Mouse (Mus musculus) Patski (cell line): ENCODE measurements around the gene Chchd10. TPM values are rescaled to one million over a fixed set of nuclear protein-coding genes. Genes with fewer than 3 reads are reported as not detected.
A peak's percentile ranks its signal among the peaks of the same experiment; 100 is the strongest.

Experiments
- ATAC-seq: fragments of 100-300 bp; one replicate; pipeline ENCODE4 v1.8.0; 2021
- CTCF ChIA-PET: fragments of 350-600 bp; sonication (Branson Sonifier 250); formaldehyde crosslinking; loops from one replicate; lab custom pipeline; 2022; ENCODE audit warnings: inconsistent platforms; lab: Charles Lee
- POLR2A ChIA-PET: fragments of 350-600 bp; sonication (Branson Sonifier 250); formaldehyde crosslinking; loops from one replicate; lab custom pipeline; 2022; ENCODE audit warnings: antibody characterized with exemption, inconsistent platforms; lab: Charles Lee
- DNase-seq: peaks from one replicate; pipeline ENCODE4 v3.0.0-alpha.2; 2011; ENCODE audit warnings: low read depth, low spot score
- H3K27me3 ChIP-seq: fragments of 371-371 bp; one replicate; pipeline ENCODE4 v1.5.1; 2021
- CTCF ChIP-seq: fragments of 100-300 bp; IDR thresholded peaks from one replicate; pipeline ENCODE4 v1.5.1; 2021
- in situ Hi-C: fragments of 300-500 bp; cut with MboI; formaldehyde crosslinking; loops from 3 replicates; pipeline ENCODE4 v1.11.1; 2018; ENCODE audit warnings: low pct_unique_long_range_greater_than_20kb, mixed read lengths
- polyA plus RNA-seq: library from polyadenylated mRNA; unstranded; gene quantifications from one replicate; pipeline ENCODE4 v1.2.3, GENCODE M21; 2021

Gene Chchd10
- polyA plus RNA-seq, 1 experiment from 2014 or later = 362 TPM

DNA sequence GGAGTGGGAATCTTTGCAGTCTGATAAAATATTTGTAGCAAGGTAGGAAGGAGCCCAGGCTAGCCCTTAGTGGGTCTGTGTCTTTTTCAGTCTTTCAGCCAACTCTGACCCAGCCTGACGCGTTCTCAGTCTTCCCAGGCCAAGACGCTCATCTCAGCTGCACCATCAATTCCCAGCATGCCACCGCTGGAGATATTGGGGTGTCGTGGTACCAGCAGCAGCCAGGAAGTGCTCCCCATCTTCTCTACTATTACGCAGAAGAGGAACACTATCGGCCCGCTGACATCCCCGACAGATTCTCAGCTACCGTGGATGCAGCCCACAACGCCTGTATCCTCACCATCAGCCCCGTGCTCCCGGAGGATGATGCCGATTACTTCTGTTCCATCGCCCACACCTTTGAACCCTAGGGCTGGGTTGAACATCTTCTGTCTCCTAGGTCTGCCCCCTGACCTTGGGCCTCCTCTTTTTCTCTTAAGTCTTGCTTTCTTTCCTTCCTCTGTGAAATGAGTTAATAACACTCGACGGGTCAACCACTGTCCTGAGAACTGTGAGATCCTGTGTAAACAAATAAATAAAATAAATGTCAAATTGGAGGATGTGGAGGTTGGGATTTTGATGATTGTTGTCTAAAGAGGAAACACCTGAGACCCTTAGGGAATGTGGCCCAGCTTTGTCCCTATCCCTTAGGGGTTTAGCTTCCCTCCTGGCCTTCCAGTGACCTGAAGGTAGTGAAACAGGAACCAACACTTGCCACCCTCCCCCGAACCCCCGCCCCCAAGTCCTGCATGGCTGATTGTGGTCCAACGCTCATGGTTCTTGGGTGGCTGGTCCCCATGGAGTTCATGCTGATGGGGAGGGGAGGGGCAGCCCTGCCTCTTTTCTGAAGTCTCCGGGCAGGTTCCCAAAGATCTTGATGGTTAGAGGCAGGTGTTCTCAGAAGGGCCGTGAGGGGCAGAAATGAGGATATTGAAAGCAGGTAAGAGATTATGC lies 16.4 kb downstream of the Chchd10 start:
- TF ChIP-seq CTCF = no peak
- CTCF ChIA-PET = interaction anchor here (1.2 to 1.4 kb wide), 3 partner anchors 51 to 363 kb away, joined by 3 to 4 read pairs (median 4); no protein-coding TSS in a partner anchor

DNA sequence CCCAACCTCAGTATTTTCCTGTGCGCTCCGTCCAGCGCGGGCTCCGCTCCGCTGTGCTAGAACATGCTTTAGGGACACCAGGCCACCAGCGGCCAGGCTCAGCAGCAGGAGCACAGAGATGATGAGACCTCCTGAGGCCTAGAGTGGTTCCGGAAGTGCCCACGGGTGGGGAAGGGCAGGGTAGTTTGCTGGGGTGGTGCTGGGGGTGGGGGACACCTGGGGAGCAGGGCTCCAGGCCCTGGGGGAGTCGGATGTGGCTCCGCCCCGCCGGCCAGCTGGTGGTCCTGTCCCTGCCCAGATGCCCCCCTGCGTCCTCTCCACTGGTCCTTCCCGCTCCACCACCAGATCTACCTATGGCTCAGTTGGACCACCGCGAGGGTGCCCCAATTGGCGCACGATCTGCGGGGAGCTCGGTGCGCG lies 17.9 kb downstream of the Chchd10 start:
- ATAC-seq (no peak), DNase-seq (no peak)
- POLR2A ChIA-PET = interaction anchor here (0.7 kb wide), 1 partner anchor 174 kb away, joined by 4 read pairs; no protein-coding TSS in a partner anchor
- no peaks in the 10 kb centered on the region for H3K27me3 ChIP-seq
- in situ Hi-C loops = loop anchor here (5.0 to 10.0 kb wide), 4 partner anchors 66 to 364 kb away; partner anchors contain the start of gene Ggt5
- TF ChIP-seq CTCF = no peak
- CTCF ChIA-PET = interaction anchor here (0.8 to 2.7 kb wide), 9 partner anchors 13 to 364 kb away, joined by 3 to 13 read pairs (median 6); partner anchors contain the start of gene Smarcb1

More for the DNA sequence above, 16.4 kb downstream of the Chchd10 start:
- POLR2A ChIA-PET = interaction anchor here (0.9 kb wide), 1 partner anchor 9 kb away, joined by 3 read pairs; no protein-coding TSS in a partner anchor
- DNase-seq (no peak), ATAC-seq (no peak)
- no peaks in the 10 kb centered on the region for H3K27me3 ChIP-seq
- in situ Hi-C loops = loop anchor here (5.0 to 10.0 kb wide), 4 partner anchors 65 to 362 kb away; partner anchors contain the start of gene Ggt5

DNA sequence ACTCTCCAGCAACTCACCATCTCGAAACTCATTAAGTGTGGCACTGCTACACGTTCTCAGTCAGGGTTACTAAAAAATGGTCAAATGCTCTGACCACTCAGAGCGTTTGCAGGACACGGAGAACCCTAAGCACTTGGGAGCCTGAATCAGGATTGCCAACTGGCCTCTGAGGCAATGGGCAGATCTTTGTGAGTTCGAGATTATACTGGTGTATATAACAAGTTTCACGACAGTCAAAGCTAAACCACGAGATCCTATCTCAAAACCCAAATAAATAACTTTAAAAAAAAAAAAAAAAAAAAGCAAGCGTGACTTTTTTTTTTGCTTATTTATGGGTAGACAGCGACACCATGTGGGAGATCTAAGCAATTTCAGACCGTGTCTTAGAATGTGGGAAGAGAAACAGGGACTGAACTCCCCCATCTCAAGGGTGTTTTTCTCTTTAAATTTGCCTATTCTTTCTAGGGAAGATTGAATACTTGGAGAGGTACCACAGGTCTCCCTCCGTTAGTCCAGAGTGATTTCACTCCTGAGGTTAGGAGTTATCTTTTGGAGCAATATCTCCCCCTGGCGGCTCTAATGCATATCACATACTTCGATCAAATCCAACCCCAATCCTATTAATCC lies 18.6 kb downstream of the Chchd10 start:
- CTCF ChIA-PET = interaction anchor here (0.5 to 2.7 kb wide), 18 partner anchors 9 to 365 kb away, joined by 3 to 13 read pairs (median 4); partner anchors contain the start of genes Gm867, Smarcb1 and Vpreb3
- POLR2A ChIA-PET = interaction anchor here (0.6 to 0.7 kb wide), 2 partner anchors 166 to 174 kb away, joined by 4 read pairs; no protein-coding TSS in a partner anchor
- DNase-seq = no peak
- no peaks in the 10 kb centered on the region for H3K27me3 ChIP-seq
- in situ Hi-C loops = loop anchor here (5.0 to 10.0 kb wide), 4 partner anchors 67 to 364 kb away; partner anchors contain the start of gene Ggt5
- peak; percentile 26 for ATAC-seq
- peak; percentile 89 for TF ChIP-seq CTCF

DNA sequence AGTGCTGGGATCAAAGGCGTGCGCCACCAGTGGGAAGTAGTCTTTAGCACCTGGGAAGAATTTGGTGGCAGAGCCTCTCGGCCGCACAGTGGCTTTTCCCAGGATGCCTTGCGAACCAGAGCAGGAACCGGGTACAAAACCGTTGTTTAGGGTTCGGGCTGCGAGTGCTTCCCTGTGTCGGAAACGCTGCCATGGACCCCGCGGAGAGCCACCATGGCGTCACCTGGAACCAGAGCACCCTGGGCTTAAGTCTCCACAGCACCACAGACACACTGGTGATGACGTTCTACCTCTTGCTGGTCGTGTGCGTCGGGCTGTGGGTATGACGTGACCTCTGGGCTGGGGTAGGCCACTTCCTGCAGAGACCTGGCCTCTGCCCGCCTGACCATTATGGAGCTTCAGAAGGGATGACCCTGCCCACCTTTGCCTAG lies 21.5 kb downstream of the Chchd10 start, which contains the start of gene Gm5134:
Gene Gm5134 (plus strand): TSS at position 134 of the 431 bp plus-strand sequence.
- ChIA-PET CTCF (no interaction called here), POLR2A (no interaction called here)
- no peak for TF ChIP-seq CTCF
- no peak for DNase-seq
- in situ Hi-C loops = loop anchor here (5.0 to 10.0 kb wide), 4 partner anchors 70 to 367 kb away; partner anchors contain the start of gene Ggt5
- ATAC-seq = no peak
- H3K27me3 ChIP-seq = peaks cover 3% of the 10 kb centered on the region

DNA sequence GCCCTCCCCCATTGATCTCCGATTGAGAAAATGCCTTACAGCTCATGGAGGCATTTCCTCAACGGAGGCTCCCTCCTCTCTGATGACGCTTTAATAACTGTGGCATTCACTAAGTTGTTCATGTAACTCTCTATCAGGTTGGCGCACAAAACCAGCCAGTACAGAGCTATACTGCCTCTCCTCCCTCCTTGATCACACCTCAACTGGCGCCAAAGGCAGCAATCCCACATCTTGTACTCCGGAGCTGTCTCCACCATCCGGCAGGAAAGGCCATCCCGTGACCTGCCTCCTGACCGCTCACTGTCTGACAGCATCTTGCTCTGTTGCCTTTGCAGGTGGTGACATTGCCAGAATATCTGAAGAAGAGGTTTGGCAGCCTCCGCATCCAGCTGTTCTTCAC lies 40.9 kb downstream of the Chchd10 start:
- ChIA-PET CTCF (no interaction called here), POLR2A (no interaction called here)
- no peak for TF ChIP-seq CTCF
- ATAC-seq = no peak
- no peaks in the 10 kb centered on the region for H3K27me3 ChIP-seq
- DNase-seq = no peak
- in situ Hi-C loops = no loop called here

DNA sequence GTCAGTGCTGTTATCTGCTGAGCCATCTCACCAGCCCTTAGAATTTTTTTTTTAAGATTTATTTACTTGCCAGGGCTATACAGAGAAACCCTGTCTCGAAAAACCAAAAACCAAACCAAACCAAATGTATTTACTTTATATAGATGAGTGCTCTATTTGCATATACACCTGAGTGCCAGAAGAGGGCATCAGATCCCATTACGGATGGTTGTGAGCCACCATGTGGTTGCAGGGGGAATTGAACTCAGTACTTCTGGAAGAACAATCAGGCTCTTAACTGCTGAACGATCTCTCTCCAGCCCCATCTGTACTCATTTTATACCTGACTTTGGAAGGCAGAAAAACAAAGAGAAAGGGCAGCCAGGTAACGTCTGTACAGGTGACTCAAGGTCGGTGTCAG lies 42.3 kb downstream of the Chchd10 start:
- in situ Hi-C loops = loop anchor here (25.0 kb wide), 1 partner anchor 212 kb away; no protein-coding TSS in a partner anchor
- no peaks in the 10 kb centered on the region for H3K27me3 ChIP-seq
- ChIA-PET CTCF (no interaction called here), POLR2A (no interaction called here)
- peak; percentile 83 for TF ChIP-seq CTCF
- no peak for ATAC-seq
- no peak for DNase-seq

DNA sequence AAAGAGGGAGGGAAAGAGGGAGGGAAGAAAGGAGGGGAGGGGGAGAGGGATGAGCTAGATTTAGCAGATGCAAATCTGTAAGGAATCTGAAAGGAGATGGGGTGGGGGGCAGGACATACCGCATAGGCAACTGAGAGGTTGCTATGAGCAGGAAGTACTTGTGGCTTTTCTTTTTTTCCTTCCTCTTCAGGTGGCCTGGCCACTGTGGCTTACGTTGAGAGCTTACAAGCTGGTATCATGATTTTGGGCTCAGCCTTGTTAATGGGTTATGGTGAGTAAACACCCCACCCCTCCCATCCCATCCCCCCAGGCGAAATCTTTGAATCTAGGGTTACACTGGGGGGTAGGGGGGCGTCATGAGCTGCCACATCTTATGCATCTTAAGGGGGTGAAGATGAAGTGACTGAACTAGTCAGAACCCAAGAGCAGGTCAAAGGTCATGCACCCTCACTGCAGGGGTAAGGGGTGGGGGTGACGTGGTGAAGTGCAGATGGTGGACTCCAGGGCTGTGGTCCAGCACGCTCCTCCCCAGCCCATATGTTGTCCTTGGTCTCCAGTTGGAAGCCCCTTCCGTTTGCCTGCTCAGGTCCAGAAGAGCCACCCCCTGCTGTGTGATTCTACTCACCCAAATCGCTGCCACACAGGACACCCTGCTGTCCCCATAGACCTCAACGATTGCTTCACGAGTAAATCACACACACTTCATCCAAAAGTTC lies 45.3 kb downstream of the Chchd10 start:
- ATAC-seq (no peak), DNase-seq (no peak)
- ChIA-PET POLR2A (no interaction called here), CTCF (no interaction called here)
- H3K27me3 ChIP-seq = no peaks in the 10 kb centered on the region
- no peak for TF ChIP-seq CTCF
- in situ Hi-C loops = loop anchor here (25.0 kb wide), 1 partner anchor 209 kb away; no protein-coding TSS in a partner anchor

DNA sequence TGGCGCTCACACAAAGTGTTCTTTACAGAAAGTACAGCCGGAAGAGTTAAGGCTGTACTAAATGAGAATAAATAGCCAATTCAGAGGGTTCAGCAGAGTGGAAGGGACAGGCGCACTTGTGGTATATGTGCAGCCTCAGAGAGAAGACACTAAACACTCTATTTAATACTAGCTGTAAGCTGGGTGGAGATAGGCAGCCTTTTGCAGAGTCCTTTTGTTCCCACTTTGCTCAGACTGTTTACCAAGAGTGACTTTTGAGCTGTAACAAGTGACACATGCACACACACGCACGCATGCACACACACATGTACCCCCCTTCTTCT lies 45.9 kb downstream of the Chchd10 start:
- POLR2A ChIA-PET = no interaction called here
- ATAC-seq (no peak), DNase-seq (no peak)
- no peaks in the 10 kb centered on the region for H3K27me3 ChIP-seq
- no peak for TF ChIP-seq CTCF
- in situ Hi-C loops = loop anchor here (25.0 kb wide), 1 partner anchor 209 kb away; no protein-coding TSS in a partner anchor
- CTCF ChIA-PET = no interaction called here

DNA sequence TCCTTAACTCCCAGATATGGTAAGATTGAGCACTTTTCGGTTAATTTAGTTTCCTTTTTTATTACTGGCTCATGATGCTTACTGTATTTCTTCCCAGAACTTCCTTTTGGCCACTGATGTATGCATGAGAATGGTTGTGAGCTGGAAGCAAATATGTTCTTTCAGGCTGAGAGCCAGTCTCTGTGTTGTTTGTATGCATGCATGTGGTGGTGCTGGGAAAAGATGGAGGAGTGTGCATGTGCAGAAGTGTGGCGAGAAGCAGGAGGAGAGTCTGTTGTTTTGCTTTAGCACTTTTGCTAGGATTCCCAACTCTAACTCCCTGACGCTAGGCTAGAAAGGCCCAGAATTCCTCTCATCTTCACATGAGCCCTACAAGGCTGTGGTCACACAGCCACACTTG lies 46.5 kb downstream of the Chchd10 start:
- DNase-seq = no peak
- no peak for ATAC-seq
- in situ Hi-C loops = loop anchor here (25.0 kb wide), 1 partner anchor 208 kb away; no protein-coding TSS in a partner anchor
- POLR2A ChIA-PET = no interaction called here
- CTCF ChIA-PET = no interaction called here
- H3K27me3 ChIP-seq = no peaks in the 10 kb centered on the region
- TF ChIP-seq CTCF = no peak

Other genes starting within 250 kb of the Chchd10 start
- gene Cabin1, start 168.8 kb upstream of the Chchd10 start, polyA plus RNA-seq = 40.7 TPM
- 128 TPM for gene Ddt, start 159.7 kb upstream of the Chchd10 start, polyA plus RNA-seq
- not detected for gene Gm20441, start 152.2 kb upstream of the Chchd10 start, polyA plus RNA-seq
- 0.03 TPM for gene Gstt3, start 151.7 kb upstream of the Chchd10 start, polyA plus RNA-seq
- gene Gstt1, start 134.5 kb upstream of the Chchd10 start, polyA plus RNA-seq = 0.45 TPM
- not detected for gene Gstt4, start 110.6 kb upstream of the Chchd10 start, polyA plus RNA-seq
- gene Gstt2, start 95.7 kb upstream of the Chchd10 start, polyA plus RNA-seq = 0.35 TPM
- 592 TPM for gene Mif, start 72.9 kb upstream of the Chchd10 start, polyA plus RNA-seq
- gene Derl3, start 39.7 kb upstream of the Chchd10 start, polyA plus RNA-seq = 1.1 TPM
- 107 TPM for gene Smarcb1, start 11.5 kb upstream of the Chchd10 start, polyA plus RNA-seq
- 67.8 TPM for gene Mmp11, start 3.4 kb downstream of the Chchd10 start, polyA plus RNA-seq
- 0.05 TPM for gene Gm867, start 7.5 kb downstream of the Chchd10 start, polyA plus RNA-seq
- gene Vpreb3, start 9.9 kb downstream of the Chchd10 start, polyA plus RNA-seq = not detected
- not detected for gene Gm5134, start 21.4 kb downstream of the Chchd10 start, polyA plus RNA-seq
- gene Zfp280b, start 99.5 kb downstream of the Chchd10 start, polyA plus RNA-seq = 8.9 TPM
- gene Slc5a4b, start 177.8 kb downstream of the Chchd10 start, polyA plus RNA-seq = not detected
- not detected for gene Slc5a4a, start 214.3 kb downstream of the Chchd10 start, polyA plus RNA-seq